In the genomic region with DNA sequence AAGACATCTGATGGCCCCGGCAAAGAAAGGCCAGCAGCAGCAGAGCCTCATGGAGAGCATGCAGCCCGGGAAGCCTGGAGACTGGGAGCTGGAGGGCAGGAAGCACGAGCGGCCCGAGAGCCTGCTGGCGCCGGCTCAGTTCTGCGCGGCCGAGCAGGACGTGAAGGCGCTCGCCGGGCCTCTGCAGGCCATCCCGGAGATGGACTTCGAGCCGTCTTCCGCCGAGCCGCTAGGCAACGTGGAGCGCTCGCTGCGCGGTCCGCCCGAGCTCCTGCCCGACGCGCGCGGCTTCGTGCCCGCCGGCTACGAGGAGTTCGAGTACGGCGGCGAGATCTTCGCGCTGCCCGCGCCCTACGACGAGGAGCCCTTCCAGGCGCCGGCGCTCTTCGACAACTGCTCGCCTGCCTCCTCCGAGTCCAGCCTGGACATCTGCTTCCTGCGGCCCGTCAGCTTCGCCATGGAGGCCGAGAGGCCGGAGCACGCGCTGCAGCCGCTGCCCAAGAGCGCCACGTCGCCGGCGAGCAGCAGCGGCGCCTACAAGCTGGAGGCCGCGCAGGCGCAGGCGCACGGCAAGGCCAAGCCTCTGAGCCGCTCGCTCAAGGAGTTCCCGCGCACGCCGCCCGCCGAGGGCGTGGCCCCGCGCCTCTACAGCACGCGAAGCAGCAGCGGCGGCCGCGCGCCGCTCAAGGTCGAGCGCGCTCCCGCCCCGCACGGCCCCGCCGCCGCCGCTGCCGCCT, we compare ENCODE assay signal across 9 mouse cellular contexts. TPM values are rescaled to one million over a fixed set of nuclear protein-coding genes. Genes with fewer than 3 reads are reported as not detected.
A peak's percentile ranks its signal among the peaks of the same experiment; 100 is the strongest.
DNase-seq lines count a peak whose midpoint lies in the region; ATAC-seq and TF ChIP-seq lines count a peak whose summit lies in the region.
"Had no signal": no experiment of that assay in that cellular context is flagged by ENCODE, and none has a peak within 500 bp of the region (broad histone marks: within the 10 kb centered on the region; RNA-seq: fewer than 3 reads in every experiment).

A gene (minus strand): TSS at position 553 of the 737 bp plus-strand sequence.

- no peaks in the 10 kb centered on the region for H3K27me3 ChIP-seq in hindbrain, postnatal 0 days (ENCODE audit: insufficient read depth, low read length)

- peak; percentile 98 for ATAC-seq in hindbrain, postnatal 0 days

- peak; percentile 94 for DNase-seq in adrenal gland, adult 2 months
- DNase-seq in embryo, embryonic 11 days = peak; percentile 98
- peak; percentile 85 for DNase-seq in gastrocnemius, postnatal 10 days
- peak; percentile 98 for DNase-seq in hindbrain, postnatal 0 days (ENCODE audit: low spot score)
- DNase-seq in left cerebral cortex, adult 18-20 months (ENCODE audit: low spot score in 2 of 2) = peak; percentile 79 to 90
- peak; percentile 94 for DNase-seq in lung, postnatal 36 days
- DNase-seq in retina, postnatal 1 day = peak; percentile 96
- peak; percentile 89 to 92 for DNase-seq in thymus, postnatal 36 days

- H3K36me3 ChIP-seq in hindbrain, postnatal 0 days (ENCODE audit: insufficient read depth, low read length) = no peaks in the 10 kb centered on the region

- peak within 1 kb of the TSS; percentile 63 for H3K4me2 ChIP-seq in hindbrain, postnatal 0 days (ENCODE audit: low read depth, low read length)

- H3K9me3 ChIP-seq in hindbrain, postnatal 0 days (ENCODE audit: low read length) = no peaks in the 10 kb centered on the region

- peak within 1 kb of the TSS; percentile 70 for H3K9ac ChIP-seq in hindbrain, postnatal 0 days (replicated peaks; ENCODE audit: low read length)

- peak within 1 kb of the TSS; percentile 84 for H3K27ac ChIP-seq in hindbrain, postnatal 0 days
- H3K27ac ChIP-seq: macrophage had no signal

- WGBS in hindbrain, postnatal 0 days = 3% methylated on average over 84 of the region's 102 CpGs

- no peaks in the 10 kb centered on the region for H3K4me1 ChIP-seq in hindbrain, postnatal 0 days (ENCODE audit: insufficient read depth, low read length)

- H3K4me3 ChIP-seq in hindbrain, postnatal 0 days (ENCODE audit: low read length) = peak within 1 kb of the TSS; percentile 39

- TF ChIP-seq CTCF in hindbrain, postnatal 0 days (IDR thresholded peaks at IDR 0.05; ENCODE audit: low read depth) = peak; percentile 10; the same call in 1 of the 2 replicates

RNA-seq across cellular contexts. Expression of the gene that starts here (rescaled TPM):
- not detected for total RNA-seq in adrenal gland, adult 2 months (2021)
- polyA plus RNA-seq in adrenal gland, adult 2 months (2012; rRNA removed) = not detected in 2 replicates
- total RNA-seq in gastrocnemius, postnatal 10 days (2021) = under 1 TPM in 1 of 2 experiments, not detected in 1; 0.96 TPM
- not detected in 2 replicates for total RNA-seq in hindbrain, postnatal 0 days (2014; rRNA removed)
- polyA plus RNA-seq in hindbrain, postnatal 0 days (2015; fragmentation: Nextera tagmentation; extraction: Ambion mirVana) = 3.4 and 4.7 TPM in 2 replicates
- not detected for total RNA-seq in left cerebral cortex, adult 18-20 months (2021)
- polyA plus RNA-seq: macrophage had no signal

Comparison
In these comparisons a context has a peak if more than half of its experiments do, and no peak if none do; other contexts are left out.
1. Peak in every context shown above with its lines: DNase-seq, ATAC-seq, H3K4me3 ChIP-seq and H3K27ac ChIP-seq.
2. Peak in DNase-seq in adrenal gland, adult 2 months; RNA of the gene not detected or under 1 TPM.
3. Peak in DNase-seq in gastrocnemius, postnatal 10 days; RNA of the gene not detected or under 1 TPM.
4. Peak in DNase-seq in left cerebral cortex, adult 18-20 months; RNA of the gene not detected or under 1 TPM.